Mouse (Mus musculus): ENCODE measurements around the gene Ntn5.

DNA sequence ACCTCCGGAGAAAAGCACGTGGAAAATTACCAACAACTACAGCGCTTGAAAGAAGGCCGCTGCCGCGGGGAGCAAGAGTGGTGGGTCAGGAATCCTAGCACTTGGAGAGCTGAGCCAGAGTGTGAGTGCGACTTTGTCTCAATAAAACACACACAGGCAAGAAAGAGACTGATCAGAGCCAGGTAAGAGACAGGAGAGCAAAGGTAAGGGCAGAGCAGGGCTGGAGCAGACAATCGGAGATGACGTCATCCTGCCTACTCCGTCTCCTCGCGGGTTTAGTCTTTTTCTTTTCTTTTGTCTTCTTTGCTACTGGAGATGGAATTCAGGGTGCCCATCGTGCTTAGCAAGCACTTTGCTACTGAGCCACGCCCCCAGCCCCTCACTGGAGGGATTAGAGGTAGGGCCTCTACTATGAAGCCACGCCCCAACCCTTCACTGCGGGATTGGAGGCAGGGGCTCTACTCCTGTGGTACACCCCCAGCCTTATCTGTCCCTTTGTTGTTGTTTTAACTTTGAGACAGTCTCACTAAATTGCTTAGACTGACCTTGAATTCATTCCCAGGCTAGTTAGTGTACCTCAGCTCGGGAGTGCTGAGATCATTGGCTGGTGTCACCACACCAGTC is 29.3 kb upstream of the Ntn5 start:
- TF ChIP-seq CTCF (IDR thresholded peaks at IDR 0.05) = no peak
- no peak for TF ChIP-seq POLR2A (IDR thresholded peaks at IDR 0.05; ENCODE audit: insufficient read depth, low read depth, low read length)
- no peak for TF ChIP-seq EP300 (IDR thresholded peaks at IDR 0.05; ENCODE audit: insufficient read depth, low read depth, low read length)
